Mouse (Mus musculus) E14TG2a.4 (cell line): ENCODE measurements around the gene Ltc4s.

Experiments used
- CTCF ChIP-seq: conservative IDR thresholded peaks from 2 replicates; pipeline ENCODE4 v1.5.1; 2014; ENCODE audit warnings: low read length
- NANOG ChIP-seq: IDR thresholded peaks from 2 replicates; pipeline ENCODE4 v1.6.1; 2014; ENCODE audit warnings: borderline replicate concordance, low read length, mixed read lengths
- POU5F1 ChIP-seq: IDR thresholded peaks from 2 replicates; pipeline ENCODE4 v1.6.1; 2014; ENCODE audit warnings: low read length, borderline replicate concordance

- TF ChIP-seq CTCF, result no peak
- TF ChIP-seq POU5F1, result no peak
- TF ChIP-seq NANOG, result no peak
Observed at GRCm38 (mm10) chr11:50188682-50189081, 49.7 kb downstream of the Ltc4s start.
